Mouse (Mus musculus): ENCODE results near the gene Prkn.

GRCm38 (mm10) chr17:11432593-11432992 is 592.4 kb downstream of the Prkn start:
- TF ChIP-seq POLR2A (IDR thresholded peaks at IDR 0.05; ENCODE audit: extremely low read depth, insufficient read depth, low read length) (no peak), CTCF (IDR thresholded peaks at IDR 0.05; ENCODE audit: extremely low read depth, insufficient read depth, low read length) (no peak)
